Mouse (Mus musculus) MEL (cell line): ENCODE results near the gene Klb. TPM values are rescaled to one million over a fixed set of nuclear protein-coding genes. Genes with fewer than 3 reads are reported as not detected.

Experiments used
- DNase-seq: peaks from one replicate; pipeline ENCODE4 v3.0.0; 2011; ENCODE audit warnings: low read depth, low spot score
- H3K27ac ChIP-seq: 2 replicates; pipeline ENCODE4 v1.5.1; 2012; ENCODE audit warnings: low read depth, mild to moderate bottlenecking, control low read depth, low read length, moderate library complexity; ENCODE audit not compliant: control insufficient read depth
- H3K27me3 ChIP-seq, 2 experiments: fragments of 150-350 bp in 1 of 2; sonication (generic) in 1 of 2; 2 replicates each; pipeline ENCODE4 v1.6.1; 2012; ENCODE audit warnings: low read length in 2 of 2, mild to moderate bottlenecking in 2 of 2, improper control_type of control experiment in 1 of 2, moderate library complexity in 1 of 2; ENCODE audit not compliant: insufficient read depth in 2 of 2, control insufficient read depth in 1 of 2
- H3K36me3 ChIP-seq, 2 experiments: 2 replicates each; pipeline ENCODE4 v1.6.1; 2012 to 2014; ENCODE audit warnings: low read length in 2 of 2, improper control_type of control experiment in 1 of 2, inconsistent platforms in 1 of 2, mild to moderate bottlenecking in 1 of 2; ENCODE audit not compliant: insufficient read depth in 2 of 2, control insufficient read depth in 1 of 2
- H3K4me1 ChIP-seq, 2 experiments: fragments of 150-350 bp in 1 of 2; sonication (generic) in 1 of 2; 2 replicates each; pipeline ENCODE4 v1.6.1; 2012; ENCODE audit warnings: low read length in 2 of 2, improper control_type of control experiment in 1 of 2, mild to moderate bottlenecking in 1 of 2; ENCODE audit not compliant: insufficient read depth in 2 of 2, control insufficient read depth in 1 of 2
- H3K4me3 ChIP-seq, 2 experiments: fragments of 150-350 bp in 1 of 2; sonication (generic) in 1 of 2; 2 replicates each; pipeline ENCODE4 v1.5.1; 2012; ENCODE audit warnings: low read depth in 2 of 2, low read length in 2 of 2, mild to moderate bottlenecking in 2 of 2, moderate library complexity in 2 of 2, control low read depth in 1 of 2, improper control_type of control experiment in 1 of 2; ENCODE audit not compliant: control insufficient read depth in 1 of 2, insufficient read depth in 1 of 2
- H3K79me2 ChIP-seq: 2 replicates; pipeline ENCODE4 v1.6.1; 2012; ENCODE audit warnings: mild to moderate bottlenecking, low read length, moderate library complexity; ENCODE audit not compliant: control insufficient read depth, poor library complexity, insufficient read depth
- H3K9ac ChIP-seq: 2 replicates; pipeline ENCODE4 v1.6.1; 2012; ENCODE audit warnings: low read depth, mild to moderate bottlenecking, control low read depth, low read length, moderate library complexity; ENCODE audit not compliant: control insufficient read depth, poor library complexity, severe bottlenecking
- H3K9me3 ChIP-seq: fragments of 150-350 bp; sonication (generic); replicated peaks from 2 replicates; pipeline ENCODE4 v1.6.1; 2012; ENCODE audit warnings: mild to moderate bottlenecking, low read length, improper control_type of control experiment, moderate library complexity; ENCODE audit not compliant: insufficient read depth
- BHLHE40 ChIP-seq: IDR thresholded peaks from 2 replicates; pipeline ENCODE4 v1.6.1; 2012; ENCODE audit warnings: low read depth, mild to moderate bottlenecking, inconsistent platforms, low read length, improper control_type of control experiment, borderline replicate concordance
- EP300 ChIP-seq, 2 experiments: IDR thresholded peaks; 2 replicates each; pipeline ENCODE4 v1.6.1; 2011; ENCODE audit warnings: improper control_type of control experiment in 2 of 2, low read length in 2 of 2, low read depth in 1 of 2, mild to moderate bottlenecking in 1 of 2
- KAT2A ChIP-seq: conservative IDR thresholded peaks from 2 replicates; pipeline ENCODE4 v1.6.1; 2012; ENCODE audit warnings: low read depth, low read length, improper control_type of control experiment, inconsistent platforms
- NELFE ChIP-seq: IDR thresholded peaks from 2 replicates; pipeline ENCODE4 v1.6.1; 2011; ENCODE audit warnings: low read depth, low read length, improper control_type of control experiment
- NRF1 ChIP-seq: IDR thresholded peaks from 2 replicates; pipeline ENCODE4 v1.6.1; 2014; ENCODE audit warnings: low read depth, mild to moderate bottlenecking, inconsistent platforms, low read length, improper control_type of control experiment, moderate library complexity; ENCODE audit not compliant: poor library complexity, insufficient read depth, severe bottlenecking
- USF1 ChIP-seq: IDR thresholded peaks from 2 replicates; pipeline ENCODE4 v1.6.1; 2014; ENCODE audit warnings: low read depth, mild to moderate bottlenecking, inconsistent platforms, low read length, improper control_type of control experiment, moderate library complexity
- ZMIZ1 ChIP-seq: IDR thresholded peaks from 2 replicates; pipeline ENCODE4 v1.6.1; 2012; ENCODE audit warnings: low read depth, mild to moderate bottlenecking, inconsistent platforms, low read length, improper control_type of control experiment, moderate library complexity
- polyA plus RNA-seq, 2 experiments: library from polyadenylated mRNA; stranded (reverse) in 1 of 2; unstranded in 1 of 2; fragments of >175 nt in 1 of 2; fragments of >200 nt in 1 of 2; gene quantifications; 2 replicates each; pipeline versions ENCODE4 v1.2.1 to v1.2.4; 2012; ENCODE audit warnings: low replicate concordance in 2 of 2, low read depth in 1 of 2; ENCODE audit not compliant: insufficient read length in 2 of 2, insufficient read depth in 1 of 2, missing spikeins in 1 of 2
- total RNA-seq: library from RNA; depleted of rRNA; stranded (reverse); fragments of 300-350 nt; gene quantifications from 2 replicates; pipeline ENCODE4 v1.2.3, GENCODE M21; 2012; rRNA removed

Klb gene
- total and polyA plus RNA-seq, 3 experiments, result 0.04 TPM; not detected in 2

DNA sequence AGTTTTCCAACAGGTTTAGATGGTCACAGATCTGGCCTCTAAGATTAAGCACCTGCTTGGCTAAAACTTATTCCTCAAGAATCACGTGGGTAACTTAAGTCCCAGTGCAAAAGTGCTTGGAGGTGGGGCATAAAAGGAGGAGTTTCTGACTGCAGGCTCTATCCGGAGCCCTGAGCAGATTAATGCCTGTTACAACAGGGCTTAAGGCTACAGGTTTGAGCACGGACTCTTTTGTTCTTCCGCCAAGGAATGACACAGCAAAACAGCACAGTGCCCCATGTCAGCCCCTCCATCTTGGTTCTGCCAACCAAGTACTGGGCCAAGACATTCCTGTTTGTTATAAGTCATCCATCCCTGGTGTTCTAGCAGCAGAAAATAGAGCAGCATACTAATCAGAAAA lies 80.2 kb downstream of the Klb start:
- H3K4me1 ChIP-seq, result peaks cover 0 to 4% of the 10 kb centered on the region in 2 experiments; a peak in 1 of 4 replicates
- H3K27ac ChIP-seq, result no peak overlapping the region
- H3K79me2 ChIP-seq, result no peaks in the 10 kb centered on the region
- DNase-seq, result no peak
- no peak overlapping the region for H3K9ac ChIP-seq
- no peaks in the 10 kb centered on the region for H3K27me3 ChIP-seq
- peaks cover 0 to 11% of the 10 kb centered on the region in 2 experiments; a peak in 2 of 4 replicates for H3K36me3 ChIP-seq
- no peak for TF ChIP-seq NELFE
- TF ChIP-seq KAT2A, result no peak
- TF ChIP-seq BHLHE40, result no peak
- no peak for TF ChIP-seq ZMIZ1
- TF ChIP-seq, all 39 proteins: peak for 0
- no peaks in the 10 kb centered on the region for H3K9me3 ChIP-seq
- no peak overlapping the region for H3K4me3 ChIP-seq

DNA sequence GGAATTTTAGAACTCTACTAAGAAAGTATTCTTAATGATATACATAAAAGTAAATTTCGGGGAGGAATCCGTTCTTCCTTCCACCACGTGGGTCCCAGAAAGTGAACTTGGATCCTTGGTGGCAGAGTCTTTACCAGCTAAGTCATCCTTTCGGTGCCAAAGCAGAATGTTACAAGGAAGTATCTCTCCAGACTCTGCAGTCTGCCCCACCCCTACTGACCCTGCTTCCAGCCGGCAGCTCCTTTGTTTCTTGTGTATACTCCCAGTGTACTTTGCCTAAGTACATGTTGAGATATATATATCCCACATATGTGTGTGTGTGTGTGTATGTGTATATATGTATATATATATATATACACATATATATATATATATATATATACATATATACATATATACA lies 81.3 kb downstream of the Klb start:
- TF ChIP-seq USF1, result no peak
- TF ChIP-seq NRF1, result no peak
- no peak for TF ChIP-seq EP300 (IDR thresholded peaks at IDR 0.05; ENCODE audit: low read depth in 1 of 2, low read length in 2 of 2)
- no peak for TF ChIP-seq KAT2A
- Histone ChIP-seq H3K9me3 (no peaks in the 10 kb centered on the region), H3K4me1 (no peaks in the 10 kb centered on the region), H3K27me3 (no peaks in the 10 kb centered on the region), H3K9ac (no peak overlapping the region), H3K27ac (no peak overlapping the region), H3K4me3 (no peak overlapping the region), H3K79me2 (no peaks in the 10 kb centered on the region), H3K36me3 (0 out of 4 replicates have a peak, but pooled peaks cover 0 to 4% of the 10 kb centered on the region in 2 experiments)
- no peak for DNase-seq

Other genes with a start within 250 kb of the Klb start
- 7.6 and 8.0 TPM in 2 replicates for gene Klhl5, start 240.8 kb upstream of the Klb start, total RNA-seq
- 10 to 100 TPM in 1 of 2 experiments, not detected in 1; 15.5 TPM for gene Klhl5, start 240.8 kb upstream of the Klb start, polyA plus RNA-seq
- 0.27 and 0.52 TPM in 2 replicates for gene Wdr19, start 148.6 kb upstream of the Klb start, total RNA-seq
- gene Wdr19, start 148.6 kb upstream of the Klb start, polyA plus RNA-seq, result under 1 TPM in 1 of 2 experiments, not detected in 1; 0.81 TPM
- 50.2 and 50.6 TPM in 2 replicates for gene Rfc1, start 12.6 kb upstream of the Klb start, total RNA-seq
- 1,000 to 10,000 TPM in 1 of 2 experiments, 10 to 100 TPM in 1; 51.5 to 2,723 TPM for gene Rfc1, start 12.6 kb upstream of the Klb start, polyA plus RNA-seq
- 2,063 and 2,181 TPM in 2 replicates for gene Rpl9, start 43.1 kb downstream of the Klb start, total RNA-seq
- gene Rpl9, start 43.1 kb downstream of the Klb start, polyA plus RNA-seq, result 1,000 to 10,000 TPM in 1 of 2 experiments, not detected in 1; 1,251 TPM
- gene Lias, start 43.2 kb downstream of the Klb start, total RNA-seq, result 52.4 and 55.3 TPM in 2 replicates
- 10 to 100 TPM in 1 of 2 experiments, not detected in 1; 47.1 TPM for gene Lias, start 43.2 kb downstream of the Klb start, polyA plus RNA-seq
- gene Ugdh, start 87.6 kb downstream of the Klb start, total RNA-seq, result 9.5 and 10.2 TPM in 2 replicates
- 10 to 100 TPM in 1 of 2 experiments, not detected in 1; 31.3 TPM for gene Ugdh, start 87.6 kb downstream of the Klb start, polyA plus RNA-seq
- gene Gm43552, start 144.5 kb downstream of the Klb start, total RNA-seq, result not detected in 2 replicates
- gene Gm43552, start 144.5 kb downstream of the Klb start, polyA plus RNA-seq, result 1 to 10 TPM in 1 of 2 experiments, not detected in 1; 1.7 TPM
- 17.9 and 18.8 TPM in 2 replicates for gene Smim14, start 188.9 kb downstream of the Klb start, total RNA-seq
- 10 to 100 TPM in 1 of 2 experiments, not detected in 1; 29.8 TPM for gene Smim14, start 188.9 kb downstream of the Klb start, polyA plus RNA-seq
- gene Ube2k, start 188.9 kb downstream of the Klb start, total RNA-seq, result 52.9 and 65.5 TPM in 2 replicates
- 100 to 1,000 TPM in 1 of 2 experiments, not detected in 1; 231 TPM for gene Ube2k, start 188.9 kb downstream of the Klb start, polyA plus RNA-seq